Mouse (Mus musculus): ENCODE data around the gene Rgs10.

Rgs10 gene

DNA sequence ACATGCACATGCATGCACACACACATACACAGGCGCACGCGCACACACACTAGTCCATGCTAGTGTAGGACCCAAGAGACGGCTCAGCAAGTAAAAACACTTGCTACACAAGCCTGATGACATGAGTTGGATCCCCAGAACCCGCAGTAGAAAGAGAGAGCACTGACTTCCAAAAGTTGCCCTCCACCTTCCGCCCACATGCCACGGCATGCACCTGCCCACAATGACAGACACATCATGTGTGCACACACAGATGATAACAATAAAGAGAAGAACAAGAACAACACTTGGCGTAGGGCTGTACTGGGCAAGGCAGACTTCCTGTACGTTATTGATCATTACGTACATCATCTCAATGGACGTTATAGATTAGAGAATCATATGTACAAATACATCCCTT is 44.4 kb downstream of the Rgs10 start:
- no peak for DNase-seq (ENCODE audit: low spot score in 2 of 2)

DNA sequence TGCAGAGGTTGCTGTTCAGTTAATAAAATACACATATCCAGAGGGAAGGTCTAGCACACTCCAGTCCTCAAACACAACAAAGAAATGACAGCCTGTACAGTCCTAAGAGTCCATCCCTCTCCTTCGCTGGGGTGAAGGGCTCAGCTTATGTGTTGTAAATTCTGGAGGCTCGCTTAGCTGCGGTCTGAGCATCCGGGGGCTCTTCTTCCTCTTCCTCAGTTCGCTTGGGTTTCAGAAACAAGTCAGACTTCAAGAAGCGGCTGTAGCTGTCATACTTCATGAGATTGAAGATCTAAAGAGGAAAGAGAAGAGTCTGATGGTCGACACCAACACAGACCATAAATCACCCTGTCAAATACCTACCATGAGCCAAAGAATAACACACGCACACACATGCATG is 44.8 kb downstream of the Rgs10 start:
- no peak for DNase-seq (ENCODE audit: low spot score in 2 of 2)

DNA sequence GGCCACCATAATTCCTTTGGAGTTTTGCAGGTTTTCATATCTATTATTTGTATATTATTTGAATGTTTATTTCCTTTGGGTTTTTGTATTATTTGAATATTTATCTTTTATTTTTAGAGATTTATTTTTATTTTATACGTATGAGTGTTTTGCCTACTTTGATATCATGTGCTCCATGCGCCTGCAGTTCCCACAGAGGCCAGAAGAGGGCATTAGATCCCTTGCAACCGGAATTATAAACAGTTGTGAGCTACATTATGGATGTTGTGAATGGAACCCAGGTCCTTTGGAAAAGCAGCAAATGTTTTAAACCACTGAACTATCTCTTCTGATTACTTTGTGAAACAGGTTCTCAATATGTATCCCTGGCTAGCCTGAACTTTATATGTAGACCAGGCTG is 46.2 kb downstream of the Rgs10 start:
- DNase-seq (ENCODE audit: low spot score in 2 of 2), result no peak

DNA sequence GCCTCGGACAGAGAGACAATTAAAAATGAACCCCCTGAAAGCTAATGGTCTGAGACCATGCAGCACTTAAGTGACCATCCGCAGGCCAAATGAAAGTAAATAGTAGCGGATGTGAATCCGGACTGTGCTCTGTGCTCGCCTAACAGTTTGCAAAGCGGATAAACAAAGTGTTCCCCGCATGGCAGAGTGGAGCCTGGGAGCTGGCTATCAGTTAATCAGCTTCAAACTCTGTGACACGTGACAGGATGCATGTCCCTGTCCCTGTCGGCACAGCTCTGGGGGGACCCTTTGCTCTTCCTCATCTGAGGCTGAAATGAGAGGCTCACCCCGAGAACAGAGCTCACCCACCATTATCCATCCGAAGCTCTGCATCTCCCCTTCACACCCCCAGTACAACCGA is 49.2 kb downstream of the Rgs10 start:
- DNase-seq (ENCODE audit: low spot score in 2 of 2), result no peak

DNA sequence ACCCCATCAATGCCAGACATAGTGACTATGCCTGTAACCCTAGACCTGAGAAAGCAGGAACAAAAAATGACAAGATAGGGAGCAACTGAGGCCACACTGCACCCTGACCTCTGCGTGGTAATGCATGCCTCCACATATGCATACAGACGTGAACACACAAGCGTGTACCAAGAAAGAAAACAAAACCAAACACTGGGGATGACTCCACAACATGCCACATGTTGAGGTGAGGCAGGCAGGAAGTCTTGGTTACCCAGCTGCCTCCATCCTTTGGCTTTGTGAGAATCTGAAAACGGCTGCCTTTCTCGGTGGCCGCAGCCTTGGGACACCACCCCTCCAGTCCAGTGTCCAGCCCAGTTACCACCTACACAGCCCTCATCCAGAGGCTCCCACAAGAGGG is 49.7 kb downstream of the Rgs10 start:
- no peak for DNase-seq (ENCODE audit: low spot score in 2 of 2)

DNA sequence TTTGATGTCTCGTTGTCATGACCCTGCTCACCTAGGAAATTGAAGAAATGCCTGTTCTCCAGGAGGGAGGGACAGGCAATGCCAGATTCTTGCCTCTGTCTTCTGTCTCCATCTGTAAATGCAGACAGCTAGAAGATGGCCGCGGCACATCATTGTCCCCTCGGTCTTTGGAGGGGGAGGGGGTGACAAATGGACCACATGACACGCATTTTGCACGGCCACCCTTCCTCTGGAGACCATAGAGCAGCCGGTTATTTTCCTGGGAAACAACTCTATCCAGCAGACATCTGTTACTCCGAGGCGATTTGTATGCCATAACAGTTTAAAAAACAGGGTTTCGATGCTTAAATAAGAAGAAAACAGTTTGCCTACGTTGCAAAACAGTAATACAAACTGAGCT is 51.9 kb downstream of the Rgs10 start:
- DNase-seq (ENCODE audit: low spot score in 2 of 2), result no peak

DNA sequence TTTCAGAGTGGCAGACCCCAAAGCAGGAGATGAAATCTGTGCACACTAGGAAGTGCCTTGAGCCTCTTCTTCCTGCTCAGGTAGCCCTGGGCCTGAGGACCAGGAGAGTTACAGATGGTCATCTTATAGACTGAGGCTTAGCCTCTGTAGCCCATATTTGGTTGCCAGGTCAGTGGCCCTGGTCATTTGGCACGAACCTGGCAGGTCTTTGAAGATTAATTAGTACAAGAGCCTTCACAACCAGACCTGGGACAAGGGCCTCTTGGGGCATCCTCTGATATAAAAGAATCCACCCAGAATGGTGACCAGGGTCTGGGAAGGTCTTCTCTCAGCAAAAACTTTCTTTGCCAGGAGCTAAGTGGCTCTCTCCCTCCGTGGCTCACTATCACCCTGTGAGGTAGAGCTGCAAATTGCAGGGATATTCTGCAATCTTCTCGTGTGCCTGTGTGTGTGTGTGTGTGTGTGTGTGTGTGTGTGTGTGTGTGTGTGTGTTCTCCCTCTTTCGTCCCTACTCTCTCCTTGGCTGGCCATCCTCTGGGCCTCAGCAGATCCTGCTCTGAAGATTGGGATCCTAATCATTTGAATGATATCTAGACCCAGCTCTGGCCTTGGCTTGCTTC is 53.4 kb downstream of the Rgs10 start:
- DNase-seq (ENCODE audit: low spot score in 2 of 2), result no peak

DNA sequence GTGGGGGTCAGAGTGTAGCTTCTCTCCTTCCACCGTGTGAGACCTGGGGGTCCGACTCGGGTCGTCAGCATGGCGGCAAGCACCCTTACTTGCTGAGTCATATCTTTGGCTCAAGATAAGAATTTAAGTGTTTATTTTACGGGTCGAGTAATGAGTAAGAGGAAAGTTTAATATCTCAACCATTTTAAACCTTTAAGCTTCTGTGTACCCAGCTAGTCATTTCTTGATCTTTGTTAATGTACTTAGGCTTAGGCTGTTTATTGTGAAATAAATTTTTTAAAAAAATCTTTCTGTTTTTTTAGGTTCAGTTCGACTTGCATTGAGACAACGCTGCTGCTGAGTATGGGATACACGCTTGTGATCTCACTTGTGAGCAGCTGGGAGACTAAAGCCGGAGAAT is 54.0 kb downstream of the Rgs10 start:
- DNase-seq (ENCODE audit: low spot score in 2 of 2), result no peak

DNA sequence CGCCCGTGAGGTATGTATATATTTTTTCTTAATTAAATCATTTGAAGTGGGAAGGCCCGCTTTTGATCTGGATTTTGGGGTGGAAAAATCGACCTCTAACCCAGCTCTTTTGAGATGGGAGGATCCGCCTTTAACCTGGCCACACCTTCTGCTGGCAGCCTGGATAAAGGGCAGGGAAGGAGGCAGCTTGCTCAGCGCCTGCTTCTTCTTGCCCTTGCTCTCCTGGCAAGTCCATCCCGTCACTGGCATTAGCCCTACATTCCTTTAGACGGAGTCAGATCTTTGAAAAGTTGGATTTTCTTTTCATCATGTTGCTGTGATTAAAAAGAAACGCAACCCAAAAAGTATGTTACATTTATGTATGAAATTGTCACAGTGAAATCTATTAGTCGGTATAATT is 54.8 kb downstream of the Rgs10 start:
- no peak for DNase-seq (ENCODE audit: low spot score in 2 of 2)

DNA sequence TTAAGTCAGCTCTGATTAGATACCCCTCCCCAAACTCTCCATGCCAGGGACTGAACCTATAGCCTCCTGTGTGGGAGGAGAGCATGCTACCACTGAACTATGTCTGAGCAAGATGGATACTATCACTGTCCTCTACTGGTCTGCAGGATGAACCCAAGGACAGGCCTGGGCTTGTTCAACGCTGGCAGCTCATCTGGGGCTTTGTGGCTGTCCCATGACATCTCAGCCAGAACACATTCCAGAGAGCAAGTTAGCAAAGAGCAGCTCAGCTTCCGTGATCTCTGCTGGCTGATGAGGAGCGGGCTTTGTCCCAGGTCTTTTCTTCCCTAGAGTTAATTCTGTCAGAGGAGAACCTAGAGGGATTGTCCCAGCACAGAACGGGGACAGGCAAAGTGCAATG is 55.6 kb downstream of the Rgs10 start:
- DNase-seq (ENCODE audit: low spot score in 2 of 2), result no peak

DNA sequence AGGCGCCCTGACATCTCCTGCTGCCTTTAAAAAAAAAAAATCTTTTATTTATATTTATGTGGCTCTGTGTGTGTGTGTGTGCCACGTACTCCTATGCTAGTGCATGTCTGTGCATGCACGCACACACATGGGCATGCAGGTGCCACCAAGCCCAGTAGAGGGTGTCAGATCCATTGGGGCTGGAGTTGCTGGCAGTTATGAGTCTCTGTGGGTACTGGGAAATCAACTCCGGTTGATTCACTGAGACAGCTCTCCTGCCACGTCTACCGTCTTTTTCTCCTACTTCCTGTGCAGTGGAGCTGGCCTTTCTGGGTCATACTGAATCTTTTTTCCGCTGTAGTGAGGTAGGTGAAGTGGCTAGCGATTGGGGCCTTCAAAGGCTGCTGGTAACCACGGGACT is 58.8 kb downstream of the Rgs10 start:
- DNase-seq (ENCODE audit: low spot score in 2 of 2), result no peak

DNA sequence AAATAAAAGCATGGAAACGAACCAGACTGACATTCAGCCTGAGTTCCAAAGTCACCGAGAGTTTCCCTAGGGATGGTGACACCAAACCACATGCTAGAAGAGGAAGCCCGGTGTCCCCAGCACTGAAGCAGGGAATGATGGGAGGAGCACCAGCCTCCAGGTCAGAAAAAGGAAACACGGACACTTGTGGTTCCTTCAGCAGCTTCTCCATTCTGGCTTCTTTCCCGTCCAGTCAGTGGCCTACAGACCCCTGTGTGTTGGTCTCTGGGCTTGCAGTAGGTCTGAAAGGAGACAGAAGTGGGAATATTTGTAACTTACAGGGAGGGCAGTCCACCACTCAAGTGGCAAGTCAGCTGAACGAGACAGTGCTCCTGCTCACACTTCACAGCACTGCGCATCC is 59.4 kb downstream of the Rgs10 start:
- DNase-seq (ENCODE audit: low spot score in 2 of 2), result no peak

DNA sequence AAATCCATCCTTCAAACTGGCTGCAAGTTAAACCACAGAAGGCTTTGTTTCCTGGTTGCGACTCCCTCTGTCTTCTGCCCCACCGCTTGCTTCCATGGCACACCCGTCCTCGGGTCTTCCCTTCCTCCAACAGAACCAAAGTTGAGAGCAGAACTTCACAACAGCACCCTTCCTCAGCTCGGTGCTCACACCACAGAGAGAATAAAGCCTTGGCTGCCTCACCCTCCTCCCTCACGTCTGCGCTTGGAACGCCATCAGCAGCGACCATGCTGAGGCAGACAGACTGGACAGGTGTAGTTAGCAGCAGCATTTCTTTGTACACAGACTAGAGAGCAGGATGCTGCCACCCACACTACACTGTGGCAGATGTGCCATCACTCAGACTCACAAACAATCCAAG is 59.8 kb downstream of the Rgs10 start:
- no peak for DNase-seq (ENCODE audit: low spot score in 2 of 2)

DNA sequence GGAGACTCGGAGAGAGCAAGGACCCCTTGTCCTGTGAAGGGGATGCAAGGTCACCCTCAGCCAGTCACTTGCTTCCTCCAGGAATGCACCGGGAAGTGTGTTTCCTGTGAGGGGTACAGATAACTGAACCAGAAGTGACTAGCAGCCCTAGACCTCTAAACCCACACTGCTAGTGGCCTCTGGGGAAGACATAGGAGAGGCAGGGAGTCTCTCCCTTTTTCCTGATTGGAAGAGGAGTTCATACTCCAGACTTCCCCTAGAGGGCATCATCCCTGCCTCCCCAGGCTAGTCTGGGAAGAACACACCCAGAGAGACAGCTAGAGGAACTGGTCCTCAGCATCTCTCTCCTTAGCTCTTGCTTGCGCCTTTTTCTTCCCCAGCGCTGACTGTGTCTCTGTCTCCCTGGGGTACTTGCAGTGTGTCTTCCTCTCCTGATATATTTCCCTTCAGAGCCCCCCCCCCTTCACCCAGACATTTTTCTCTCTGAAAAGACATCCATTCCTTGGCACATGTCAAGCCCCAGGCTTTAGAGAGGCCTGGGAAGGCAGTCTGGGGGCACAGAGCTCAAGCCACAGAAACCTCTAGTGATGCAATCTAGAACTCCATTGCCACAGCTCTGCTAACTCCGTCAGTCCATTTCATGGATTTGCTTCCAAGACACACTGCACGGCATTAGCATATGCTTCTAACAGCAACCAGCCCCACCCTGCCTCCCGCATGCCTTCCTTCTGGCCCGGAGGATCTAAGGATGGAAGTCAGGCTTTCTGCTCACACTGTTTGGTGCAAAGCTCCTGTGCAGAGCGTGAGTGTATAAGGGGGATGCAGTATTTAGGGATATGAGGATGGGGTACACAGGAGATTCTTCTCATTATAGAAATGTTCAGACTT is 61.4 kb downstream of the Rgs10 start:
- DNase-seq (ENCODE audit: low spot score in 2 of 2), result no peak

DNA sequence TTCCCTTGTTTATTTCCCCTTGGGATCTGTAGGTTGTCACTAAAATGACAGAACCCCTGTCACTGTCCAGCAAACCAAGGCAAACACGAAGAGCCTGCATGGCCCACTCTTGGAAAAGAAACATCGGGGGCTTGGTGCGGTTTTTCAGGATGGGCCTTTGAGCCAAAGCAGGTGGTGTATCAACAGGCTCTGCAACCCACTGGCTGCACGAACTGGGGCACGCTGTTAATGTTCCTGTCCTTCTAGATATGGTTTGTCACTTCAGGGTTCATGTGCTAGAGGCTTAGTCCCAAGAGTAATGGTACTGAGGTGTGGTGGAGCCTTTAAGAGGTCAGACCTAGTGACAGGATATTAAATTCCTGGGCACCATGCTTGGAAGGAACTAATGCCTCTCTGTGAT is 63.1 kb downstream of the Rgs10 start:
- DNase-seq (ENCODE audit: low spot score in 2 of 2), result no peak

DNA sequence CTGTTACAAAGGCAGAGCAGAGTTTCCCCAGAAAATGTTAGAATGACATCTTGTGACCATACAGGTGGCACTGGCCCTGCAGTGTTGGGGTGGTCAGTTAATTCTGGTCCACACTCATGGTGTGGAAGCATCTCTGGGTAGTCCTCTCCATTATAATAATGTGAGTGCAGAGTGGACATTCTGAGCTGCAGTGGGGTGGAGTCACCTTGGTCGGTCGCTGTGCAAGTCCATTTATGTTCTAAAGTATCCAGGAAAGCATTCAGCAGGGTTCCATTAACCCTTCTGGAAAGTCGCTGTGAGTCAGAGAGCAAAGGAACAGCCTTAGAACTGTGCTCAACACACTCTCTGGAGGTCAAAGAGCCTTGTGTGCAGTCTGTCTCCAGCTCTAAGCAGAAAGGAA is 65.8 kb downstream of the Rgs10 start:
- no peak for DNase-seq (ENCODE audit: low spot score in 2 of 2)

DNA sequence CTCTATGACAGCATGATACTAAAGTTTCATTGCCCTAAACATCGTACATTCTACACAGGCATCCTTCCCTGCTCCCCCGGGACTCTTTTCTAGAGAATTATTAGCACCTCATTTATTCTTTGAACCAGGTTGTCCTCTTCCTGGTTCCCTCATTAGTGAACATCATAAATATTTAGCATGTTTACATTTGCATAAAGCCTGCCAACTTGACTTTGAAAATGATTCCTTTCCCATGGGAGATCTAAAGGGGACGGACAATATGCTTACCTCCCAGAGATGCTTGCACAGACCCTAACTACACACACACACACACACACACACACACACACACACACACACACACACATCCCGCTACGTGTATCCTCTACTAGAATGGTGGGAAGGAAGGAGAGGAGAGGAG is 67.4 kb downstream of the Rgs10 start:
- no peak for DNase-seq (ENCODE audit: low spot score in 2 of 2)

DNA sequence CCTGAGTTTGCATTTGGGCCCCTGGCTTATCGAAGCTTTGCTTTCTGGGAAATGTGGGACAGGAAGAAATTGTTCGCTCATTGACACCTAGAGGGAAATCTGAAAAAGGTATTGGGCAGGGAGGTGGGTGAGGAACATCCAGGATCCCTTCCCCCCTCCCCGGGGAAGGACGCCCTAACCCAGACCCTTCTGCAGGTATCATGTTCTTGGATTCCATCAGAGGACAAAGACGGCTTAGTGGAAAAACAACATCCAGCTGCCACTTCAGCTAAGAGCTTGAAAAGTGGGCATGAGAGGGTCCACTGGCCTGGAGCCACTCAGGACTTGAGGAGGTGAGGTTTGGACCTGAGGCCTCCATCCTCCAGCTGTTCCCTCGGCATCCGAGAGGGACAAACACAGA is 68.2 kb downstream of the Rgs10 start:
- DNase-seq (ENCODE audit: low spot score in 2 of 2), result no peak

DNA sequence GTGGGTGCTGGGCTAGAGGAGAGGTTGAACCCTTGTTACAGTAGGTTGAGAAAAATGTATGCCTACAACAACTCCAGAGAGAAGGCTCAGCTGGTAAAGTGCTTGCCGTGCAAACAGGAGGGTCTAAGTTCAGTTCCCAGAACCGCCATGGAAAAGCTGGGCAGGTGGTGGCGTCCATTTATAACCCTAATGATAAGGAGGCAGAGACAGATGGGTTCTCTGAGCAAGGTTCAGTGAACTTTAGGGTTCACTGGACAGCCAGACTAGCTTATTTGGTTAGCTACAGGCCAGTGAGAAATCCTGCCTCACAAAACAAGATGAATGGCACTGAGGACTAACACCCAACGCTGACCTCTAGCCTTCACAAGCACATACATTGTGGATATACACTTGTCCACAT is 68.8 kb downstream of the Rgs10 start:
- no peak for DNase-seq (ENCODE audit: low spot score in 2 of 2)

DNA sequence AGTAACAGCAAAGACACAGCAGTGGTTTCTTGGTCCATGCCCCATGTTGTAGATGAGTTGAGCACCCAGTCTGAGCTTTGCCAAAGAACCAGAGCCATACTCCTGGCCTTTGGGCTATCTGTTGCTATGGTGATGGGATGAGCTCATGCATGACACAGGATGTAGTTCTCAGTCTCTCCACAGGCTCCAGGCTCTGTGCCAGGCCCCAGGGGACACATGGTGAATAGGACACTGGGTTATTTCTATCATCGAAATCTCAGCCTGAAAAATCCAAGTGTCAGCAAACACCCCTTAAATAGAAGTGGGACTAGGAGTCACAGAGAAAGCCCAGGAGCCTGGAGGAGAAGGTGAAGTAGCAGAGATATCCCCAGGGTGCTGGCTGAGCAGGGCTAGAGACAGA is 70.0 kb downstream of the Rgs10 start:
- no peak for DNase-seq (ENCODE audit: low spot score in 2 of 2)

DNA sequence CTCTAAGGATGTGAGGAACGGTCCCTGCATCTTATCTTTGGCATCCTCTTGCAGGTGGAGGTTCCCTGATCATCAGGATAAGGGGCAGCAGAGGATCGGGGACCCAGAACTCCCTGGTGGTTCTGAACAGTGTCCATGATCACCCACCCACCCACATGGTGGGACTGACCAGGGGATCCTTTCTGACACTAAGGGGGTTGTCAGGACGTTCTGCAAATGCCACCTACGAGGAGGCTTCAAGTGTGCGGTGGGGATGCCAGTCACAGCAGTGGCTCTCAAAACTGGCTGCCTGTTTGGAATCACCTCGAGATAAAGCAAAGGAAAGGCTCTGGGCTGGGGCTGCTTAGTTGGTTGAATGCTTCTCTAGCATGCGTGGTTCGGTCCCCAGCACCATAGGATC is 71.6 kb downstream of the Rgs10 start:
- DNase-seq (ENCODE audit: low spot score in 2 of 2), result no peak

DNA sequence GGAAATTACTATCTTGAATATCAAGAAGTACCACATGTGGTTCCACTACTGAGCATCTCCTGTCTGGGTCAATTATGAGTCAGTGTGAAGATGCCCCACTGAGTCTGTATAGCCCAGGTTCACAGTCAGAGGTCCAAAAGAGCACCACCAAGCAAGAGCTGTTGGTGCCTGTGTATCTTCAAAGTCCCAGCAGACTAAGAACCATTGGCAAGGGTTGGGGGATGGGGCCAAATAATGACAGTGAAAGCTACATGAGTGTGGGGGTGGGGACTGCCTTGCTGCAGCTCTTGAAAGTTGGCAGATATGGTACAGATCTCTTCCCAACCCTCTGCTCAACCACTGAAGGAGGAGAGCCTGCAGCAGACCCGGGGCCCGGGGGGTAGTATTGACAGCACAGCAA is 72.0 kb downstream of the Rgs10 start:
- DNase-seq (ENCODE audit: low spot score in 2 of 2), result no peak

DNA sequence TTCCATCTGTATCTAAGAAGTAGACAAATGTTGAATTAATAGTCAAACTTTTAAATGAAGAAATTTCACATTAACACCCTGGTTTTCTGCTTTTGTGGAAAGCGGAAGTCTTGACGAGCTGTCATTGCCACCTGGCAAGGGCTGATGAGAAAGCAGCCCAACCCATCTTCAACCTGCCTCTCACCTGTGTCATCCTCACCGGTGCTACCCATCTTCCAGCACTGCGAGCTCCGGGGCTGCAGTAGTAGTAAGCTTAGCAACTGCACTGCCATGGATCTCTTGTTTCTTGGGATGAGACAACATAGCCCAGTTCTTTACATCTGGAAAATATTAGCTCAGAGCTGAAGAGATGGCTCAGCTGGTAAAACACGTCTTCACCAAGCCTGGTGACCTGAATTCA is 72.9 kb downstream of the Rgs10 start:
- no peak for DNase-seq (ENCODE audit: low spot score in 2 of 2)

All from spleen, postnatal 36 days (tissue).